Mouse (Mus musculus) retina, embryonic 14.5 days (tissue): ENCODE data around the gene Mef2d.
A peak's percentile ranks its signal among the peaks of the same experiment; 100 is the strongest.

Source experiments
- DNase-seq: peaks from one replicate; pipeline ENCODE4 v3.0.0-alpha.2; 2015; ENCODE audit warnings: low spot score

Gene Mef2d

DNA sequence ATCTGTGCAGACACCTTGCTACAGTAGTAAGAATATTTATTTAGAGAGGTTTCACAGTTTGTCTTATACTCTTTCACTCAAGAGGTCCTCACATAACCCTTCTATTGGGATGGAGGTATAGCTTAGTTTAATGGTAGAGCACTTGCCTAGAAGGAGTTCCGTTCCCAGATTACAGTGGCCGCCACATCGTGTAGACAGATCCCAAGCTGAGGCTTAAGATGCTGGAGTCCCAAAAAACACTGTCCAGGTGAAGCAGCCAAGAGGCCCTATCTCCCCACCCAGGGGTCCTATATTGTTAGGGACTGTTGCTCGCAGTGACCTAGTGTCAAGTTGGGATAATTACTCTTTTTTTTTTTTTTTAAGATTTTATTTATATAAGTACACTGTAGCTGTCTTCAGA, 36.8 kb downstream of the Mef2d start:
- no peak for DNase-seq

DNA sequence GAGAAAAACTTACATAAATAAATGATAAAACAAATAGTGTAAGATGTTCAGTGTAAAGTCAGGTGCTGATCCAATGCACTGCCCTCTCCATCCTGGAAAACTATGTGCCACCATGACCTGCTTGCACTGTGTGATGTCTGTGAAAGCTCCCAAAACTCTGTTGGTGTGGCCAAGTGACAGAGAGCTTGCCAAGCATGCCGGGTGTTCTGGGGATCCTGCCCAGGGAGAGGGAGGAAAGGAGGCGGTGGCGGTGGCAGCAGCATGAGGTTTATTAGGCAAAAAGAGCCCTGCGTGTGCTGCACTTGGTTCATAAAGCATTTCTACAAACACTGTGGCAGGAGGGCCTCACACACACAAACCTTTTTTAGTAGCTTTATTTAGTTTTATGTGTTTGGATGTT, 39.2 kb downstream of the Mef2d start:
- DNase-seq: no peak

DNA sequence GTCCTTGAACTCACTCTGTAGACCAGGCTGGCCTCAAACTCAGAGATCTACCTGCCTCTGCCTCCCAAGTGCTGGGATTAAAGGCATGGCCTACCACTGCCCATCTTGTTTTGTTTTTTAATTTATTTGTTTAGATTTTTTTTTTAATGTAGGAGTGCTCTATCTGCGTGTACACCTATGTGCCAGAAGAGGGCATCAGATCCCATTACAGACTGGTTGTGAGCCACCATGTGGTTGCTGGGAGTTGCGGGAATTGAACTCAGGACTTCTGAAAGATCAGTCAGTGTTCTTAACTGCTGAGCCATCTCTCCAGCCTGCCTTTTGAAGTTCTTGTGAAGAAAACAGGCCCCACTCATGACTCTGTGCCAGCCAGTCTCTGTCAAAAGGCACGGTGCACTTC, 44.3 kb downstream of the Mef2d start:
- no peak for DNase-seq

- peak; percentile 29 for DNase-seq
Observed at GRCm38 (mm10) chr3:88191146-88191545, 49.0 kb downstream of the Mef2d start.

DNA sequence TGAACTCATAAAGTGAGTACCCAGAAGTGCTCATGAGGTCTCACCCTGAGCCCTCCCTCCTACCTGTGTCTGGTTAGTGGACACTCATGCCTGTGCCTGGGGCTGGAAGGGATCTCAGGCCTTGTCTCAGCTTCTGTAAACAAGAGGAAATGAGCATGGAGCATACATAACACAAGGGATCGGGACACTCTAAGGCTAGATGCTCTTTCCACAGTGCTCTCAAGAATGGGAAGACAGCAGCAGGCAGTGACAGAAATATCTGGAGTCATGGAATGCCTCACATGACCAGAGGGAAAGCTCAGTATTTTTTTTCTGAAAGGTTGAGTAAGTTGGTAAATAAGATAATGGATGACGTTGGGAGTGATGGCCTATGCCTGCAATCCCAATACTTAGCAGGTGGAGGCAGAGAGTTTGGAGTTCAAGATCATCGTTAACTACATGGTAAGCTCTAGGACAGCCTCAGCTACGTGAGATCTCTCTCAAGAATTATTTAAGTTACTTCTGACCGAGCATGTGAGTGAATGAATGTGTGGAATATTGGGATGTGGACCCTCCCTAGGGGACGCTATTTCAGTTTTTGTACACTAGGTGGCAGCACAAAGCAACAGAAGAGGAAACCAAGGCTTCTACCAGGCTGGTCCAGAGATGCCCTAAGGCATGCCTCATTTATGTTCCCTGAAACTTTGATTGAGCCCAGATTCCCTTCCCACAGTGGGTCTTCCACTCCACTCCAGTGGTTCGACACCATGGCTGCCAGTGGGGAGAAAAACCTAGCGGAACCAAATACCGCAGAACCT, 49.8 kb downstream of the Mef2d start:
- DNase-seq: peak; percentile 86

- DNase-seq: peak; percentile 21
Observed at GRCm38 (mm10) chr3:88197741-88198504, 55.8 kb downstream of the Mef2d start.

GRCm38 (mm10) chr3:88198505-88199020, 56.4 kb downstream of the Mef2d start:
- peak; percentile 23 for DNase-seq

DNA sequence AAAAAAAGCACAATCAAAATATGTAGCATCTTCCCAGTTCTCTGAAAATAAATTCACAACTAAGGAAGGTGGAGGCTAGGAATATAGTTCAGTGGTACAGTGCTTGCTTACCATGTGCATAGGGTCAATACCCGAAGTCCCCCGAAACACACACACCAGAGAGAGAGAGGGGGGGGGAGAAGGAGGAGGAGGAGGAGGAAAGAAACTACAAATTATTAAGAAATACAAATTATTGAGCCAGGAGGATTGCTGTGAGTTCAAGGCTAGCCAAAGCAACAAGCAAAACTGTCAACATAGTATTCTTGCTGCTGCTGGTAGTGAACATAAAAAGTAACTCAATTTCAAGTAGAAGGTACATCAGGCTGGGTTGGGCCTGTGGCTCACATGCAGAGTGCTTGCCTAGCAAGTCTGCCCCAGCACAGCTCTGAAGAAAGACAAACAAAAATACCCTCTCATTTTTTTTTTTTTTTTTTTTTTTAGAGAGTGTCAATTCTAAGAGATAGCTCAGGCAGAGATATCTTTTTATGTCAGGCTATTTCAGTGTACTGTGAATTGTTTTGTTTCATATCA, 57.5 kb downstream of the Mef2d start:
- DNase-seq: no peak

GRCm38 (mm10) chr3:88200161-88200971, 58.2 kb downstream of the Mef2d start:
- peak; percentile 32 for DNase-seq

- DNase-seq: peak; percentile 18
Observed at GRCm38 (mm10) chr3:88200972-88201330, 58.8 kb downstream of the Mef2d start.

- DNase-seq: peak; percentile 18
Observed at GRCm38 (mm10) chr3:88201640-88202039, 59.5 kb downstream of the Mef2d start.

GRCm38 (mm10) chr3:88202986-88203385, 60.8 kb downstream of the Mef2d start:
- peak; percentile 6 for DNase-seq

- DNase-seq: no peak
Observed at GRCm38 (mm10) chr3:88203456-88203855, 61.3 kb downstream of the Mef2d start.

DNA sequence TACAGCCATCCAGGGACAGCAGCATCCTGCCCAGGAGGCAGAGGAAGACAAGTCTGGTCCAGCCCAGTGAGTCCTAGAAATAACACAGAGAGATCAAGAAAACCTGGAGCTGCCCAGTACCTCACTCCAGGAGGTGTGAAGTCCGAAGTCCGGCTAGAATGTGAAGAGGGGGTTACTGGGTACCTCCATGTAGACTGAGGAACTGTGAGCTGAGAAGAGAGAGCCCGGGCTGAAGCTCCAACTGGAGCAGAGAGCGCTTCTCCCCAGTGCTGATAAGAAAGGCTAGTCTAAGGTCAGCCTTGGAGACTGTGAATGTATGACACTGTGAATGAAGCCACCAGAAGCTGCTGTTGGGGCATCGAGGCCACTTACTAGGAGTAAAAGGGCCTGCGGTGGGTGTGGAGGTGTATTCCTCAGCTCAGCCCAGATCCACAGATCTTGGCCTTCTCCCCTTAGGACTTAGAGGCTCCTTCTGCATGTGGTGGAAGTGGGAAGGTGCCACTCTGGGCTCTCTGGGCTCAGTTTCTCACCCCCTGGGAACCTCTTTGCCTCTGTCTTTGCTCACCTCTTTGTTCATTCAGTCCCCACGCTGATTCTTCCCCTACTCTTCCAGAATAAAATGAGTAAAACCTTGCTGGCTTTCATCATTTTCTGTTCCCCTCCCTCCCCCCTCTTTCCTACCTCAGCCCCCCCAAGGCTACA, 62.0 kb downstream of the Mef2d start:
- DNase-seq: peak; percentile 2

GRCm38 (mm10) chr3:88204751-88205150, 62.6 kb downstream of the Mef2d start:
- DNase-seq: peak; percentile 6

DNA sequence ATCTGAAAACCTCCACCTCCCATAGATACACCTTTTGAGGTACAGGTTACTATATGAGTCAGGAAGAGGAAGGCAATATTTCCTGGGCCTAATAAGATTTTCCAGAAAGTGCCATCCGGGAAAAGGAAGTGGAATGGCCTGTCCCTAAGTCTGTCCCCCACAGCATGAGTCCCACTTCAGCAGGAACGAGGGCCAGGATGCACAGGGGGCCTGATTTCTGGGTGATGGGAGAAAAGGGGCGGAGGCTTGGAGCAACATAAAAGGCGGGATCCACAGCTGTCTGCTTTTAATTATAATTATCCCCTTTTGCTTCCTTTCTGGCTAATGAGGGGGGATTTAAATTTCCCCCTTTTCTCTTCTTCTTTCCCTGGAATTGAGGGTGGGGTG, 63.0 kb downstream of the Mef2d start:
- peak; percentile 1 for DNase-seq

GRCm38 (mm10) chr3:88205563-88206491, 63.7 kb downstream of the Mef2d start:
- DNase-seq: peak; percentile 28

GRCm38 (mm10) chr3:88206500-88206899, 64.3 kb downstream of the Mef2d start:
- DNase-seq: peak; percentile 2

GRCm38 (mm10) chr3:88206901-88207371, 64.8 kb downstream of the Mef2d start:
- peak; percentile 18 for DNase-seq
